20 mouse cellular contexts compared by ENCODE assay signal in genomic region chr10:58937521-58937920, GRCm38 (mm10).
DNase-seq lines count a peak whose midpoint lies in the region; ATAC-seq and TF ChIP-seq lines count a peak whose summit lies in the region.
"Had no signal": no experiment of that assay in that cellular context is flagged by ENCODE, and none has a peak within 500 bp of the region (broad histone marks: within the 10 kb centered on the region; RNA-seq: fewer than 3 reads in every experiment).

No protein-coding gene starts in this region.

- H3K9ac ChIP-seq in hindbrain, embryonic 12.5 days: no peak overlapping the region
- no peak overlapping the region for H3K9ac ChIP-seq in forebrain, embryonic 16.5 days (replicated peaks; ENCODE audit: low read depth, low read length)
- H3K9ac ChIP-seq: limb, embryonic 12.5 days; midbrain, embryonic 12.5 days had no signal

- H3K4me1 ChIP-seq in hindbrain, embryonic 12.5 days: peaks cover 14% of the 10 kb centered on the region
- peaks cover 10% of the 10 kb centered on the region; the same call in 1 of the 2 replicates for H3K4me1 ChIP-seq in hindbrain, embryonic 10.5 days (replicated peaks)
- H3K4me1 ChIP-seq in forebrain, embryonic 16.5 days (replicated peaks; ENCODE audit: control insufficient read depth, insufficient read depth, low read length): peaks cover 42% of the 10 kb centered on the region

- 72% methylated on average over 3 of the region's 3 CpGs for WGBS in hindbrain, embryonic 12.5 days
- WGBS in hindbrain, embryonic 10.5 days: 83% methylated on average over 3 of the region's 3 CpGs
- WGBS in forebrain, embryonic 16.5 days: 25% methylated on average over 3 of the region's 3 CpGs

- H3K4me3 ChIP-seq in hindbrain, embryonic 12.5 days: no peak overlapping the region
- no peak overlapping the region for H3K4me3 ChIP-seq in hindbrain, embryonic 10.5 days
- H3K4me3 ChIP-seq in left cerebral cortex, adult 2 months: no peak overlapping the region
- H3K4me3 ChIP-seq in forebrain, embryonic 16.5 days (replicated peaks; ENCODE audit: low read length): no peak overlapping the region
- H3K4me3 ChIP-seq: limb, embryonic 12.5 days; midbrain, embryonic 12.5 days had no signal

- no peak overlapping the region for H3K27ac ChIP-seq in hindbrain, embryonic 12.5 days
- no peak overlapping the region for H3K27ac ChIP-seq in hindbrain, embryonic 10.5 days
- H3K27ac ChIP-seq in left cerebral cortex, adult 2 months: no peak overlapping the region
- H3K27ac ChIP-seq in forebrain, embryonic 16.5 days (ENCODE audit: low read length): no peak overlapping the region
- H3K27ac ChIP-seq: limb, embryonic 12.5 days; midbrain, embryonic 12.5 days had no signal

- intact Hi-C loops in left cerebral cortex, postnatal 10 days (cut with DNase I): loop anchor here (5.0 kb wide), 1 partner anchor 125 kb away; the partner anchor contains the start of gene Sh3rf3
- intact Hi-C loops in left cerebral cortex, adult 2 months (cut with DNase I): loop anchor here (2.0 kb wide), 1 partner anchor 125 kb away; the partner anchor contains the start of gene Sh3rf3

- ATAC-seq in hindbrain, embryonic 12.5 days (ENCODE audit: low FRiP score): 0 out of 2 replicates have a peak, but pooled peaks have one; percentile 36
- peak; percentile 9 for ATAC-seq in forebrain, embryonic 16.5 days
- ATAC-seq: activated CD4-positive, CD25-positive, alpha-beta regulatory T cell, adult 4 months; intestine, postnatal 0 days had no signal

- TF ChIP-seq CTCF in left cerebral cortex, adult 2 months (IDR thresholded peaks at IDR 0.05): no peak

- H3K27me3 ChIP-seq in hindbrain, embryonic 12.5 days: no peaks in the 10 kb centered on the region
- H3K27me3 ChIP-seq in hindbrain, embryonic 10.5 days (ENCODE audit: insufficient read depth, poor library complexity, severe bottlenecking): no peaks in the 10 kb centered on the region
- H3K27me3 ChIP-seq in forebrain, embryonic 16.5 days (replicated peaks; ENCODE audit: control insufficient read depth, insufficient read depth, low read length): no peaks in the 10 kb centered on the region
- H3K27me3 ChIP-seq: midbrain, embryonic 12.5 days had no signal

- H3K36me3 ChIP-seq in hindbrain, embryonic 12.5 days: no peaks in the 10 kb centered on the region
- H3K36me3 ChIP-seq in hindbrain, embryonic 10.5 days: no peaks in the 10 kb centered on the region
- H3K36me3 ChIP-seq in forebrain, embryonic 16.5 days (ENCODE audit: control insufficient read depth, insufficient read depth): no peaks in the 10 kb centered on the region
- H3K36me3 ChIP-seq: limb, embryonic 12.5 days; midbrain, embryonic 12.5 days had no signal

- DNase-seq in hindbrain, embryonic 10.5 days (ENCODE audit: low spot score): no peak
- DNase-seq in left cerebral cortex, postnatal 10 days (ENCODE audit: extremely low spot score in 1 of 2, low spot score in 2 of 2): peak; percentile 34 to 49
- no peak for DNase-seq in left cerebral cortex, adult 2 months (ENCODE audit: extremely low spot score in 1 of 2, low spot score in 2 of 2)
- peak; percentile 45 for DNase-seq in brain, adult 2 months (ENCODE audit: low read depth, low spot score)
- no peak for DNase-seq in urinary bladder, postnatal 4 days (ENCODE audit: low spot score in 2 of 2)
- DNase-seq: adrenal gland, adult 8-10 months; cerebellum, adult 2 months; cerebellum, postnatal 36 days; embryo, embryonic 11 days; kidney, postnatal 25 days; lung, adult 18-20 months; right cerebral cortex, postnatal 4 days; thymus, postnatal 14 days had no signal

- no peak overlapping the region for H3K4me2 ChIP-seq in hindbrain, embryonic 12.5 days (replicated peaks)
- H3K4me2 ChIP-seq in forebrain, embryonic 16.5 days (ENCODE audit: low read length): no peak overlapping the region
- H3K4me2 ChIP-seq: limb, embryonic 12.5 days; liver, embryonic 11.5 days; midbrain, embryonic 12.5 days had no signal

- no peaks in the 10 kb centered on the region for H3K9me3 ChIP-seq in hindbrain, embryonic 12.5 days (replicated peaks)
- 0 out of 2 replicates have a peak, but pooled peaks cover 3% of the 10 kb centered on the region for H3K9me3 ChIP-seq in hindbrain, embryonic 10.5 days
- H3K9me3 ChIP-seq in forebrain, embryonic 16.5 days (ENCODE audit: control insufficient read depth, low read length): no peaks in the 10 kb centered on the region
- H3K9me3 ChIP-seq: limb, embryonic 12.5 days; midbrain, embryonic 12.5 days had no signal

Comparison
In these comparisons a context has a peak if more than half of its experiments do, and no peak if none do; other contexts are left out.
1. DNase-seq: peak in left cerebral cortex, postnatal 10 days (2 of 2) and brain, adult 2 months (single experiment); none in hindbrain, embryonic 10.5 days (single experiment), left cerebral cortex, adult 2 months (0 of 2) and urinary bladder, postnatal 4 days (0 of 2).